Mouse (Mus musculus): Measurements from ENCODE around the gene Acoxl. TPM values are rescaled to one million over a fixed set of nuclear protein-coding genes. Genes with fewer than 3 reads are reported as not detected.

Acoxl gene
- total and polyA plus RNA-seq, 3 experiments: 0.14 TPM; not detected in 2

GRCm38 (mm10) chr2:128156557-128157412, 318.1 kb downstream of the Acoxl start:
- no peak for DNase-seq
- Histone ChIP-seq H3K79me2 (replicated peaks; ENCODE audit: control insufficient read depth, insufficient read depth, low read length) (no peaks in the 10 kb centered on the region), H3K4me3 (no peak overlapping the region), H3K9ac (ENCODE audit: low read depth, low read length) (no peak overlapping the region), H3K27ac (no peak overlapping the region), H3K4me1 (ENCODE audit: control insufficient read depth, insufficient read depth, low read length) (peaks cover 10% of the 10 kb centered on the region), H3K36me3 (ENCODE audit: control insufficient read depth, insufficient read depth, low read length) (no peaks in the 10 kb centered on the region), H3K27me3 (ENCODE audit: control insufficient read depth, insufficient read depth, low read length) (no peaks in the 10 kb centered on the region)
- intact Hi-C loops (cut with DNase I): no loop called here
- WGBS: 54% methylated on average over 12 of the region's 12 CpGs
- TF ChIP-seq POLR2A (IDR thresholded peaks at IDR 0.05; ENCODE audit: insufficient read depth, low read depth, low read length): no peak
- TF ChIP-seq CTCF (IDR thresholded peaks at IDR 0.05): no peak
- no peak for TF ChIP-seq EP300 (IDR thresholded peaks at IDR 0.05; ENCODE audit: insufficient read depth, low read depth, low read length)

GRCm38 (mm10) chr2:128158734-128159410, 320.2 kb downstream of the Acoxl start:
- TF ChIP-seq CTCF (IDR thresholded peaks at IDR 0.05) (no peak), POLR2A (IDR thresholded peaks at IDR 0.05; ENCODE audit: insufficient read depth, low read depth, low read length) (no peak), EP300 (IDR thresholded peaks at IDR 0.05; ENCODE audit: insufficient read depth, low read depth, low read length) (no peak)
- H3K79me2 ChIP-seq (replicated peaks; ENCODE audit: control insufficient read depth, insufficient read depth, low read length): no peaks in the 10 kb centered on the region
- H3K36me3 ChIP-seq (ENCODE audit: control insufficient read depth, insufficient read depth, low read length): no peaks in the 10 kb centered on the region
- intact Hi-C loops (cut with DNase I): no loop called here
- no peak overlapping the region for H3K27ac ChIP-seq
- H3K27me3 ChIP-seq (ENCODE audit: control insufficient read depth, insufficient read depth, low read length): no peaks in the 10 kb centered on the region
- no peak overlapping the region for H3K9ac ChIP-seq (ENCODE audit: low read depth, low read length)
- 89% methylated on average over 17 of the region's 17 CpGs for WGBS
- H3K4me1 ChIP-seq (ENCODE audit: control insufficient read depth, insufficient read depth, low read length): peaks cover 11% of the 10 kb centered on the region
- no peak for DNase-seq
- H3K4me3 ChIP-seq: no peak overlapping the region

- no peaks in the 10 kb centered on the region for H3K36me3 ChIP-seq (ENCODE audit: control insufficient read depth, insufficient read depth, low read length)
- no peaks in the 10 kb centered on the region for H3K79me2 ChIP-seq (replicated peaks; ENCODE audit: control insufficient read depth, insufficient read depth, low read length)
- no peak for DNase-seq
- H3K27ac ChIP-seq: no peak overlapping the region
- no peak for TF ChIP-seq POLR2A (IDR thresholded peaks at IDR 0.05; ENCODE audit: insufficient read depth, low read depth, low read length)
- no peak for TF ChIP-seq CTCF (IDR thresholded peaks at IDR 0.05)
- TF ChIP-seq EP300 (IDR thresholded peaks at IDR 0.05; ENCODE audit: insufficient read depth, low read depth, low read length): no peak
- no peaks in the 10 kb centered on the region for H3K27me3 ChIP-seq (ENCODE audit: control insufficient read depth, insufficient read depth, low read length)
- H3K4me1 ChIP-seq (ENCODE audit: control insufficient read depth, insufficient read depth, low read length): peaks cover 11% of the 10 kb centered on the region
- no peak overlapping the region for H3K4me3 ChIP-seq
- 49% methylated on average over 7 of the region's 7 CpGs for WGBS
- intact Hi-C loops (cut with DNase I): no loop called here
- H3K9ac ChIP-seq (ENCODE audit: low read depth, low read length): no peak overlapping the region
Observed at GRCm38 (mm10) chr2:128159619-128160125, 321.0 kb downstream of the Acoxl start.

GRCm38 (mm10) chr2:128163177-128163576, 324.5 kb downstream of the Acoxl start:
- no peak for TF ChIP-seq POLR2A (IDR thresholded peaks at IDR 0.05; ENCODE audit: insufficient read depth, low read depth, low read length)
- no peak for TF ChIP-seq EP300 (IDR thresholded peaks at IDR 0.05; ENCODE audit: insufficient read depth, low read depth, low read length)
- no peak for TF ChIP-seq CTCF (IDR thresholded peaks at IDR 0.05)
- Histone ChIP-seq H3K4me3 (no peak overlapping the region), H3K9ac (ENCODE audit: low read depth, low read length) (no peak overlapping the region), H3K4me1 (ENCODE audit: control insufficient read depth, insufficient read depth, low read length) (peaks cover 2% of the 10 kb centered on the region), H3K79me2 (replicated peaks; ENCODE audit: control insufficient read depth, insufficient read depth, low read length) (no peaks in the 10 kb centered on the region), H3K36me3 (ENCODE audit: control insufficient read depth, insufficient read depth, low read length) (no peaks in the 10 kb centered on the region), H3K27me3 (ENCODE audit: control insufficient read depth, insufficient read depth, low read length) (no peaks in the 10 kb centered on the region), H3K27ac (no peak overlapping the region)
- DNase-seq: no peak
- intact Hi-C loops (cut with DNase I): no loop called here
- 56% methylated on average over 8 of the region's 8 CpGs for WGBS

- intact Hi-C loops (cut with DNase I): no loop called here
- DNase-seq: peak in 1 of 2 experiments; percentile 39
- no peaks in the 10 kb centered on the region for H3K36me3 ChIP-seq (ENCODE audit: control insufficient read depth, insufficient read depth, low read length)
Observed at GRCm38 (mm10) chr2:128166623-128167423, 328.1 kb downstream of the Acoxl start.

More at GRCm38 (mm10) chr2:128166623-128167423, 328.1 kb downstream of the Acoxl start:
- peaks cover under 1% of the 10 kb centered on the region for H3K4me1 ChIP-seq (ENCODE audit: control insufficient read depth, insufficient read depth, low read length)
- no peak overlapping the region for H3K9ac ChIP-seq (ENCODE audit: low read depth, low read length)
- H3K27me3 ChIP-seq (ENCODE audit: control insufficient read depth, insufficient read depth, low read length): no peaks in the 10 kb centered on the region
- no peak overlapping the region for H3K4me3 ChIP-seq
- H3K79me2 ChIP-seq (replicated peaks; ENCODE audit: control insufficient read depth, insufficient read depth, low read length): no peaks in the 10 kb centered on the region
- H3K27ac ChIP-seq: peak overlapping the region; percentile 31; the same call in 1 of the 2 replicates
- 54% methylated on average over 13 of the region's 13 CpGs for WGBS
- TF ChIP-seq POLR2A (IDR thresholded peaks at IDR 0.05; ENCODE audit: insufficient read depth, low read depth, low read length) (no peak), CTCF (IDR thresholded peaks at IDR 0.05) (peak; percentile 20; the same call in 1 of the 2 replicates)

Data from heart, adult 2 months (tissue).